Mouse (Mus musculus): Measurements from ENCODE around the gene Bet1l. TPM values are rescaled to one million over a fixed set of nuclear protein-coding genes. Genes with fewer than 3 reads are reported as not detected.

Bet1l gene
- total and polyA plus RNA-seq, 3 experiments: 13.1 to 24.3 (median 13.8) TPM

- dilution Hi-C loops (cut with MboI; ENCODE audit: extremely low pct_ligation_motif_present, extremely low pct_unique_long_range_greater_than_20kb, low sequenced_read_pairs): no loop called here
- Histone ChIP-seq H3K36me3 (replicated peaks in 1 of 2; ENCODE audit: control insufficient read depth in 1 of 2, insufficient read depth in 1 of 2, low read length in 1 of 2) (no peaks in the 10 kb centered on the region), H3K4me3 (replicated peaks in 1 of 3; ENCODE audit: low read depth in 2 of 3, low read length in 2 of 3, poor library complexity in 1 of 3) (no peak overlapping the region), H3K27ac (ENCODE audit: insufficient read depth, low read depth) (no peak overlapping the region), H3K9ac (ENCODE audit: insufficient read depth, low read depth) (no peak overlapping the region), H3K4me1 (ENCODE audit: control insufficient read depth in 1 of 2, insufficient read depth in 2 of 2) (no peaks in the 10 kb centered on the region), H3K27me3 (replicated peaks) (peaks cover 85% of the 10 kb centered on the region), H3K9me3 (replicated peaks; ENCODE audit: low read length) (no peaks in the 10 kb centered on the region), H3K79me2 (replicated peaks; ENCODE audit: control insufficient read depth, extremely low read depth, insufficient read depth, poor library complexity, severe bottlenecking) (no peaks in the 10 kb centered on the region), H3K4me2 (ENCODE audit: insufficient read depth, low read depth, poor library complexity, severe bottlenecking) (no peak overlapping the region)
- DNase-seq (ENCODE audit: extremely low read depth): no peak
- in situ Hi-C loops (cut with MboI; ENCODE audit: low pct_ligation_motif_present, low pct_unique_long_range_greater_than_20kb, low sequenced_read_pairs): no loop called here
- TF ChIP-seq MAZ (IDR thresholded peaks at IDR 0.05; ENCODE audit: low read depth, low read length) (no peak), RCOR1 (conservative IDR thresholded peaks at IDR 0.05; ENCODE audit: low read depth, low read length) (no peak), UBTF (IDR thresholded peaks at IDR 0.05; ENCODE audit: low read depth, low read length) (no peak), TCF12 (IDR thresholded peaks at IDR 0.05; ENCODE audit: low read depth, low read length) (no peak), MAX (IDR thresholded peaks at IDR 0.05; ENCODE audit: low read length) (no peak), CHD2 (IDR thresholded peaks at IDR 0.05; ENCODE audit: low read length) (no peak), POLR2AphosphoS2 (IDR thresholded peaks at IDR 0.05; ENCODE audit: low read depth, low read length) (no peak), ZKSCAN1 (IDR thresholded peaks at IDR 0.05; ENCODE audit: borderline replicate concordance, low read depth, low read length) (no peak), MYC (IDR thresholded peaks at IDR 0.05; ENCODE audit: low read depth, low read length) (no peak), USF1 (IDR thresholded peaks at IDR 0.05; ENCODE audit: low read depth, low read length) (no peak), MEF2A (IDR thresholded peaks at IDR 0.05; ENCODE audit: borderline replicate concordance, low read depth, low read length) (no peak), ELF1 (IDR thresholded peaks at IDR 0.05; ENCODE audit: low read depth, low read length) (no peak), TBP (conservative IDR thresholded peaks at IDR 0.05; ENCODE audit: low read depth, low read length) (no peak)
These were observed 36.1 kb downstream of the Bet1l start for GRCm38 (mm10) chr7:140821305-140821652.

DNA sequence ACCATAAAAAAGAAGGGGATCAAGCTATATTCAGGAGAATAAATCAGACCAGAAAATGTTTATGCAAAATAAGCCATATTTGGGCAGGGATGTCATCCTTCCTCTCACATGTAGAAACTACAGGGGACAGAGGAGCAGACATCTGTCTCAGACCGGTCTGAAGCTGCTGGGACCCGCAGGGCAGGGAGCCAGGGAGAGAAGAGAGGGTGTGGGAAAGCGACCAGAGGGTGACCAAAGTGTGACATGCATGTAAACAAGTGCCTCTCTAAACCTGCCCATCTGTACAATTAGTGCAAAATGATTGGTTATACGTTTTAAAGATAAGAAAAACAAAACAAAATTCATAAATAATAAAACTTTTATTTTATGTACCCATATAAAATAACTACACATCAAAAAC lies 37.2 kb downstream of the Bet1l start:
- Histone ChIP-seq H3K9me3 (replicated peaks; ENCODE audit: low read length) (no peaks in the 10 kb centered on the region), H3K79me2 (replicated peaks; ENCODE audit: control insufficient read depth, extremely low read depth, insufficient read depth, poor library complexity, severe bottlenecking) (no peaks in the 10 kb centered on the region), H3K36me3 (replicated peaks in 1 of 2; ENCODE audit: control insufficient read depth in 1 of 2, insufficient read depth in 1 of 2, low read length in 1 of 2) (no peaks in the 10 kb centered on the region), H3K4me2 (ENCODE audit: insufficient read depth, low read depth, poor library complexity, severe bottlenecking) (no peak overlapping the region), H3K9ac (ENCODE audit: insufficient read depth, low read depth) (no peak overlapping the region), H3K4me3 (replicated peaks in 1 of 3; ENCODE audit: low read depth in 2 of 3, low read length in 2 of 3, poor library complexity in 1 of 3) (no peak overlapping the region), H3K27ac (ENCODE audit: insufficient read depth, low read depth) (no peak overlapping the region), H3K4me1 (ENCODE audit: control insufficient read depth in 1 of 2, insufficient read depth in 2 of 2) (no peaks in the 10 kb centered on the region), H3K27me3 (replicated peaks) (peaks cover 81% of the 10 kb centered on the region)
- in situ Hi-C loops (cut with MboI; ENCODE audit: low pct_ligation_motif_present, low pct_unique_long_range_greater_than_20kb, low sequenced_read_pairs): no loop called here
- dilution Hi-C loops (cut with MboI; ENCODE audit: extremely low pct_ligation_motif_present, extremely low pct_unique_long_range_greater_than_20kb, low sequenced_read_pairs): no loop called here
- DNase-seq (ENCODE audit: extremely low read depth): no peak
- TF ChIP-seq ZC3H11A (IDR thresholded peaks at IDR 0.05; ENCODE audit: low read depth, low read length): no peak
- TF ChIP-seq ETS1 (conservative IDR thresholded peaks at IDR 0.05; ENCODE audit: low read depth, low read length): no peak
- TF ChIP-seq NRF1 (IDR thresholded peaks at IDR 0.05; ENCODE audit: low read depth, low read length): no peak
- TF ChIP-seq MYC (IDR thresholded peaks at IDR 0.05; ENCODE audit: low read depth, low read length): no peak
- TF ChIP-seq MXI1 (IDR thresholded peaks at IDR 0.05; ENCODE audit: low read depth, low read length): no peak
- no peak for TF ChIP-seq MAX (IDR thresholded peaks at IDR 0.05; ENCODE audit: low read length)
- TF ChIP-seq IRF4 (IDR thresholded peaks at IDR 0.05; ENCODE audit: low read depth, low read length): no peak
- TF ChIP-seq ZKSCAN1 (IDR thresholded peaks at IDR 0.05; ENCODE audit: borderline replicate concordance, low read depth, low read length): no peak
- no peak for TF ChIP-seq JUN (IDR thresholded peaks at IDR 0.05; ENCODE audit: insufficient read depth, low read depth, low read length)
- no peak for TF ChIP-seq RCOR1 (conservative IDR thresholded peaks at IDR 0.05; ENCODE audit: low read depth, low read length)
- no peak for TF ChIP-seq TBP (conservative IDR thresholded peaks at IDR 0.05; ENCODE audit: low read depth, low read length)
- TF ChIP-seq USF1 (IDR thresholded peaks at IDR 0.05; ENCODE audit: low read depth, low read length): no peak
- TF ChIP-seq JUND (conservative IDR thresholded peaks at IDR 0.05; ENCODE audit: low read depth, low read length): no peak
- no peak for TF ChIP-seq TCF12 (IDR thresholded peaks at IDR 0.05; ENCODE audit: low read depth, low read length)
- no peak for TF ChIP-seq USF2 (conservative IDR thresholded peaks at IDR 0.05; ENCODE audit: low read depth, low read length)

Measured in CH12.LX (cell line).